Mouse (Mus musculus) forebrain, embryonic 11.5 days (tissue): Measurements from ENCODE around the gene Mxd1. TPM values are rescaled to one million over a fixed set of nuclear protein-coding genes. Genes with fewer than 3 reads are reported as not detected.

Experiments used
- ATAC-seq: fragments of 200-750 bp; cut with Nextera tagmentation; replicated peaks from 2 replicates; pipeline ENCODE4 v1.8.0; 2017; ENCODE audit warnings: moderate TSS enrichment; ENCODE audit not compliant: low FRiP score
- DNase-seq: peaks from one replicate; pipeline ENCODE4 v3.0.0-alpha.2; 2017; ENCODE audit warnings: low spot score
- H3K27ac ChIP-seq: fragments of 300-500 bp; sonication (generic); 2 replicates; pipeline ENCODE4 v1.5.1; 2014; ENCODE audit warnings: low read depth, low read length
- H3K27me3 ChIP-seq: fragments of 300-500 bp; sonication (generic); 2 replicates; pipeline ENCODE4 v1.6.1; 2014; ENCODE audit warnings: mild to moderate bottlenecking, low read length, mixed read lengths; ENCODE audit not compliant: control insufficient read depth, insufficient read depth
- H3K36me3 ChIP-seq: fragments of 300-500 bp; sonication (generic); 2 replicates; pipeline ENCODE4 v1.6.1; 2014; ENCODE audit warnings: mild to moderate bottlenecking, low read length, moderate library complexity, mixed read lengths; ENCODE audit not compliant: control insufficient read depth, insufficient read depth
- H3K4me1 ChIP-seq: fragments of 300-500 bp; sonication (generic); replicated peaks from 2 replicates; pipeline ENCODE4 v1.6.1; 2014; ENCODE audit warnings: low read length, mixed read lengths; ENCODE audit not compliant: control insufficient read depth, insufficient read depth
- H3K4me2 ChIP-seq: fragments of 300-500 bp; sonication (generic); 2 replicates; pipeline ENCODE4 v1.6.1; 2014; ENCODE audit warnings: low read depth, mild to moderate bottlenecking, low read length, moderate library complexity, mixed read lengths; ENCODE audit not compliant: severe bottlenecking
- H3K4me3 ChIP-seq: fragments of 300-500 bp; sonication (generic); 2 replicates; pipeline ENCODE4 v1.5.1; 2014; ENCODE audit warnings: low read depth, low read length
- H3K9ac ChIP-seq: fragments of 300-500 bp; sonication (generic); 2 replicates; pipeline ENCODE4 v1.6.1; 2014; ENCODE audit warnings: low read length
- H3K9me3 ChIP-seq: fragments of 300-500 bp; sonication (generic); 2 replicates; pipeline ENCODE4 v1.6.1; 2016; ENCODE audit warnings: low read length, mixed read lengths; ENCODE audit not compliant: control insufficient read depth
- WGBS: fragments of 180-500 bp; shearing (Covaris S2); extraction: QIAGEN DNeasy Blood & Tissue Kit; methylation state at CpG from one replicate; pipeline ENCODE4 v1.1.7; 2014; 5-methylcytosine and 5-hydroxymethylcytosine counted together
- polyA plus RNA-seq: library from polyadenylated mRNA; unstranded; fragments of >200 nt; fragmentation: Nextera tagmentation; extraction: Ambion mirVana; gene quantifications from 2 replicates; pipeline ENCODE4 v1.2.1, GENCODE M21; 2014

The Mxd1 gene
- polyA plus RNA-seq, 1 experiment from 2014 or later: 16.8 TPM

- Histone ChIP-seq H3K27ac (no peak overlapping the region), H3K27me3 (no peaks in the 10 kb centered on the region), H3K4me1 (peaks cover 3% of the 10 kb centered on the region; the same call in 1 of the 2 replicates), H3K9ac (no peak overlapping the region), H3K9me3 (no peaks in the 10 kb centered on the region), H3K36me3 (no peaks in the 10 kb centered on the region; the same call in 1 of the 2 replicates), H3K4me3 (no peak overlapping the region), H3K4me2 (no peak overlapping the region)
- DNase-seq (no peak), ATAC-seq (no peak)
- WGBS: 88% methylated on average over 5 of the region's 5 CpGs
These were observed 3.9 kb downstream of the Mxd1 start for GRCm38 (mm10) chr6:86665076-86665475.

DNA sequence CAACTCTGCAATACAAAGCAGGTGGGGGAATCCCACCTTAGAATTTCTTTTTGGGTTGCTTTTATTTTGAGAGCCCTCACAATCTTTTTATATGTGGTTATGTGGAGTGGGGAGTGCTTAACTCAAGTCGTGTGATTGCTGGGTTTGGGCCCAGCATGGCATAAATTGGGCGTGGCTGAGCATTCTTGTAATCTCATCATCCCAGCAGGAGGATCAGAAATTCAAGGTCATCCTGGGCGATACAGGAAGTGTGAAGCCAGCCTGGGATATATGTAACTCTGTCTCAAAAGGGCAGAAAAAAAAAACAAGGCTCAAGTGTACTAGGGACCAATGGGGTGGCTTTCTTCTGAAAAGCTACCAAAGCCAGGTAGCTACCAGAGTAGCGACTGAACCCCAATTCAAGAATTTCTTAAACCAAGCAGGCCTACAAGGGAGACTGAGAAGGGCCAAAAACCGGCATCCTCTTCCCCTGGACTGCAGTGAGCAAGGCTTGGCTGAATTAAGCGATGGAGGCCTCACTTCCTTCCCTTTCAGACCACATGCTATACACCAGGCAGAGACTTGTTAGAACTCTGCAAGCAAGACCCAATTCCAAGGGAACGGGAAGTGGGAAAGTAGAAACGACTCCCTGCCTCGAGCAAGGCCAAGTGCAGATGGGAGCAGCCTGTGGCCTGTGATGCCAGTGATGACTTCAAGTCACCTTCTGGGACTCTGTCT is 8.6 kb downstream of the Mxd1 start:
- 79% methylated on average over 9 of the region's 9 CpGs for WGBS
- no peaks in the 10 kb centered on the region for H3K9me3 ChIP-seq
- no peaks in the 10 kb centered on the region for H3K4me1 ChIP-seq
- H3K27me3 ChIP-seq: no peaks in the 10 kb centered on the region
- H3K4me3 ChIP-seq: no peak overlapping the region
- DNase-seq (no peak), ATAC-seq (no peak)
- H3K4me2 ChIP-seq: no peak overlapping the region
- no peak overlapping the region for H3K27ac ChIP-seq
- no peak overlapping the region for H3K9ac ChIP-seq
- no peaks in the 10 kb centered on the region; the same call in 1 of the 2 replicates for H3K36me3 ChIP-seq

GRCm38 (mm10) chr6:86658501-86658900 is 10.5 kb downstream of the Mxd1 start:
- no peaks in the 10 kb centered on the region for H3K27me3 ChIP-seq
- H3K4me1 ChIP-seq: no peaks in the 10 kb centered on the region
- no peaks in the 10 kb centered on the region for H3K9me3 ChIP-seq
- whole genome bisulfite sequencing: 92% methylated on average over 3 of the region's 3 CpGs
- no peak overlapping the region for H3K9ac ChIP-seq
- no peak for ATAC-seq
- H3K4me3 ChIP-seq: no peak overlapping the region
- no peak for DNase-seq
- no peak overlapping the region for H3K27ac ChIP-seq
- no peaks in the 10 kb centered on the region; the same call in 1 of the 2 replicates for H3K36me3 ChIP-seq
- H3K4me2 ChIP-seq: no peak overlapping the region

DNA sequence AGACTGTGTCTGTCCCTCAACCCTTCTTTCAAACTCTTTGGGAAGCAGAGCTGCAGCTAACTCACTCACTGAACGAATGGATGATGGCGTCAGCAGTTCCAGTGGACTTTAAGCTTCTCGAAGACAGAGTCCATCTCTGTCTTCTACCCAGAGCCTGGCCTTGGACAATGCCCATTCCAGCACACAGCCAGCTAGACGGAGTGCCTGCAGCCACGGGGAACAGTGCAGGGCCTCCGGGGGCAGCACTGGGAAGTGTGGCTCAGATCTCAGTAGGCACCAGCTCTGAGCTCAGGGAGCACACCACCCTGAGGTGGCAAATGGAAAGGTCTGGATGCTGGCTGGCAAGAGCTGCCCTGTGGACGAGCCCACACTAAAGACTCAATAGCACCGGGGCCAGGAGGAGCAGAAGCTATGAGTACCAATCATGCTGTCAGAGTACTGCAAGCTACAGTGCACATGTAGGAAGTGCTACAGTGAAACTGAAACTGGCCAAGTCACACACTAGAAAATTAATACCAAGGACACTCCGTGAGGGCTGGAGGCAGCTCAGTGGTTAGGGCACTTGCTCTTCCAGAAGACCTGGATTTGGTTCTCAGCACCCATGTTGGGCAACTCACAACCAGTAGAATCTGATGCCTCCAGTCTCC is 14.6 kb downstream of the Mxd1 start:
- WGBS: 79% methylated on average over 9 of the region's 9 CpGs
- H3K36me3 ChIP-seq: no peaks in the 10 kb centered on the region
- H3K27ac ChIP-seq: no peak overlapping the region
- no peaks in the 10 kb centered on the region for H3K27me3 ChIP-seq
- no peak overlapping the region for H3K4me2 ChIP-seq
- H3K4me3 ChIP-seq: no peak overlapping the region
- no peaks in the 10 kb centered on the region for H3K9me3 ChIP-seq
- no peak for DNase-seq
- ATAC-seq: no peak
- H3K4me1 ChIP-seq: no peaks in the 10 kb centered on the region
- H3K9ac ChIP-seq: no peak overlapping the region

DNA sequence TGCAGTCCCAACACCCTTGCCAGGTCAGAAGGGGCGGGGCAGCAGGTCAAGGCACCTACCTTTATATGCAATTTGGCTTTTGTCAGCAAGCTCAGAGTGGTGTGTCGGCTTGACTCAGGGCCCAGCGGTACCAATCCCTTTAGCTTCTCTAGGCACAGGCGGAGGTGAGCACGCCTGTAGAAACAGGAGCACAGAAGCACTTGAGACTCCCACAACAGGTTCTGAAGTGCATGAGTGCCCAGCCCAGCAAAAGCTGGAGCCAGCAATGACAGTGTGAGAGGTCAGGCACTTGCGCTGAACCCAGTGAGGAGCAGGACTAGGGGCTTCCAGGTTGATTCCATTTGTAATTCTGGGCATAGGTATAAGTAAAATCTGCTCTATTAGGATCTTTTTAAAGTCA is 15.9 kb downstream of the Mxd1 start:
- DNase-seq: no peak
- WGBS: 89% methylated on average over 6 of the region's 6 CpGs
- ATAC-seq: no peak
- Histone ChIP-seq H3K4me2 (no peak overlapping the region), H3K4me3 (no peak overlapping the region), H3K9ac (no peak overlapping the region), H3K36me3 (no peaks in the 10 kb centered on the region), H3K27me3 (no peaks in the 10 kb centered on the region), H3K27ac (no peak overlapping the region), H3K4me1 (no peaks in the 10 kb centered on the region), H3K9me3 (no peaks in the 10 kb centered on the region)

DNA sequence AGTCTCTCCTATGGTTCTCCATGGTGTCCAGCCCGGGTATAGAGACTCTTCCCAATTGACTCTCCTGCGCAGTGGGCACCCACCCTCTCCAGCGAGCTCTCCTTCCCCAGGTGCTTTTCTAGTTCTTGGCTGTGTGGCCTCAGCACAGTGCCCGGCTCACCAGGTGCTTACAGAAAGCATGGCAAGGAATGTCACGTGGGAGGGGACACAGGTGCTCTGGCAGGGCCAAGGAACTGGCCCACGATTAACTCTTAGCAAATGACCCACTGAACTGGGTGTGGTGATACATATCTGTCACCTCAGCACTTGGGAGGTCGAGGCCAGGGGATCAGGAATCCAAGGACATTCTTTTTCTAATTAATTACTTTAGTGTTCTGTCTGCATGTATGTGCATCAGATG is 22.8 kb downstream of the Mxd1 start:
- WGBS: 78% methylated on average over 7 of the region's 7 CpGs
- no peaks in the 10 kb centered on the region for H3K27me3 ChIP-seq
- H3K4me3 ChIP-seq: no peak overlapping the region
- no peak overlapping the region for H3K27ac ChIP-seq
- H3K4me1 ChIP-seq: no peaks in the 10 kb centered on the region; the same call in 1 of the 2 replicates
- no peak overlapping the region for H3K4me2 ChIP-seq
- DNase-seq (no peak), ATAC-seq (no peak)
- no peak overlapping the region for H3K9ac ChIP-seq
- H3K9me3 ChIP-seq: no peaks in the 10 kb centered on the region
- H3K36me3 ChIP-seq: no peaks in the 10 kb centered on the region

DNA sequence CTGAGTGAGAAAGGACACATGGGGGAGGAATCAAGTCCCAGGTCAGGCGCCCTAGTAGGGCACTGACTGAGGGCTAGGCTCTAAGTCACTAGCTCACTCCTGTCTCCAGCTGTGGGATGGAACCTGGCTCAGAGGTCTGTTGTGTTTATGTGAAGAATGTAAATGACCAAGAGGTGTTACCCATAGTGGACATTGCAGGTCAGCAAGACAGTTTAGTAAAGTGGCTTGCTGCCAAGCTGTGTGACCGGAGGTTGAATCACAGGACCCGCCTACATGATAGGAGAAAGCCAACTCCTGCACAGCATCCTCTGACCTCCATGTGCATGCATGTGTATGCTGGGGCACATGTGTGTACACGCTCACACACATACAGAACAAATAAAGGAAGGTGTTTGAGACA is 23.4 kb downstream of the Mxd1 start:
- no peak overlapping the region for H3K27ac ChIP-seq
- ATAC-seq: no peak
- H3K4me2 ChIP-seq: no peak overlapping the region
- no peak overlapping the region for H3K9ac ChIP-seq
- H3K27me3 ChIP-seq: no peaks in the 10 kb centered on the region
- no peaks in the 10 kb centered on the region for H3K9me3 ChIP-seq
- WGBS: 79% methylated on average over 4 of the region's 4 CpGs
- no peaks in the 10 kb centered on the region for H3K36me3 ChIP-seq
- H3K4me3 ChIP-seq: no peak overlapping the region
- no peak for DNase-seq
- no peaks in the 10 kb centered on the region; the same call in 1 of the 2 replicates for H3K4me1 ChIP-seq

GRCm38 (mm10) chr6:86644775-86645400 is 24.1 kb downstream of the Mxd1 start:
- Histone ChIP-seq H3K4me3 (no peak overlapping the region), H3K27me3 (no peaks in the 10 kb centered on the region), H3K27ac (no peak overlapping the region), H3K9me3 (no peaks in the 10 kb centered on the region), H3K9ac (no peak overlapping the region), H3K4me1 (no peaks in the 10 kb centered on the region; the same call in 1 of the 2 replicates), H3K4me2 (no peak overlapping the region), H3K36me3 (no peaks in the 10 kb centered on the region)
- DNase-seq: no peak
- WGBS: 79% methylated on average over 3 of the region's 3 CpGs
- ATAC-seq: no peak
